Mouse (Mus musculus) cerebellum, postnatal 14 days (tissue): Measurements from ENCODE around the gene Stmn1.

Source experiments
- DNase-seq, 2 experiments: peaks; one replicate each; pipeline ENCODE4 v3.0.0; 2021; ENCODE audit warnings: mixed read lengths in 2 of 2

Stmn1 gene

GRCm38 (mm10) chr4:134460277-134460676 is 7.8 kb upstream of the Stmn1 start:
- no peak for DNase-seq

GRCm38 (mm10) chr4:134461252-134461651 is 6.9 kb upstream of the Stmn1 start:
- DNase-seq: no peak

- peak in 1 of 2 experiments; percentile 48 for DNase-seq
These were observed 2.3 kb upstream of the Stmn1 start for GRCm38 (mm10) chr4:134465789-134466188.

- no peak for DNase-seq
These were observed 1.5 kb upstream of the Stmn1 start for GRCm38 (mm10) chr4:134466381-134467262.

- peak; percentile 65 to 66 for DNase-seq
These were observed 495 bp upstream of the Stmn1 start for GRCm38 (mm10) chr4:134467435-134468214.

- peak; percentile 99 to 100 for DNase-seq
These were observed 602 bp downstream of the Stmn1 start for GRCm38 (mm10) chr4:134468578-134469266.

GRCm38 (mm10) chr4:134469341-134469796 is 1.2 kb downstream of the Stmn1 start:
- DNase-seq: peak in 1 of 2 experiments; percentile 44

GRCm38 (mm10) chr4:134469985-134470384 is 1.9 kb downstream of the Stmn1 start:
- no peak for DNase-seq

GRCm38 (mm10) chr4:134471469-134471868 is 3.3 kb downstream of the Stmn1 start:
- DNase-seq: no peak

- DNase-seq: no peak
These were observed 5.6 kb downstream of the Stmn1 start for GRCm38 (mm10) chr4:134473764-134474163.

GRCm38 (mm10) chr4:134474240-134474639 is 6.1 kb downstream of the Stmn1 start:
- DNase-seq: no peak

GRCm38 (mm10) chr4:134476899-134477298 is 8.8 kb downstream of the Stmn1 start:
- peak; percentile 50 for DNase-seq

- peak; percentile 98 to 99 for DNase-seq
These were observed 9.9 kb downstream of the Stmn1 start for GRCm38 (mm10) chr4:134478031-134478430.

GRCm38 (mm10) chr4:134479839-134480238 is 11.7 kb downstream of the Stmn1 start:
- no peak for DNase-seq

GRCm38 (mm10) chr4:134480864-134481263 is 12.7 kb downstream of the Stmn1 start:
- DNase-seq: peak; percentile 86 to 91

- DNase-seq: no peak
These were observed 13.2 kb downstream of the Stmn1 start for GRCm38 (mm10) chr4:134481270-134481669.

- no peak for DNase-seq
These were observed 14.3 kb downstream of the Stmn1 start for GRCm38 (mm10) chr4:134482442-134482841.

- no peak for DNase-seq
These were observed 15.1 kb downstream of the Stmn1 start for GRCm38 (mm10) chr4:134483078-134483688.

GRCm38 (mm10) chr4:134483696-134484095 is 15.6 kb downstream of the Stmn1 start:
- DNase-seq: peak in 1 of 2 experiments; percentile 49

GRCm38 (mm10) chr4:134484231-134484630 is 16.1 kb downstream of the Stmn1 start:
- DNase-seq: no peak

- no peak for DNase-seq
These were observed 17.2 kb downstream of the Stmn1 start for GRCm38 (mm10) chr4:134485151-134485900.

- DNase-seq: no peak
These were observed 20.1 kb downstream of the Stmn1 start for GRCm38 (mm10) chr4:134488211-134488610.
